Mouse (Mus musculus) ES-E14 (cell line): Measurements from ENCODE around the gene Gp9.

Source experiments
- CHD2 ChIP-seq: IDR thresholded peaks from 2 replicates; pipeline ENCODE4 v1.6.1; 2014; ENCODE audit warnings: mild to moderate bottlenecking, low read depth, low read length, inconsistent platforms
- ZC3H11A ChIP-seq: IDR thresholded peaks from 2 replicates; pipeline ENCODE4 v1.6.1; 2012; ENCODE audit warnings: low read depth, mild to moderate bottlenecking, inconsistent platforms, low read length, borderline replicate concordance

DNA sequence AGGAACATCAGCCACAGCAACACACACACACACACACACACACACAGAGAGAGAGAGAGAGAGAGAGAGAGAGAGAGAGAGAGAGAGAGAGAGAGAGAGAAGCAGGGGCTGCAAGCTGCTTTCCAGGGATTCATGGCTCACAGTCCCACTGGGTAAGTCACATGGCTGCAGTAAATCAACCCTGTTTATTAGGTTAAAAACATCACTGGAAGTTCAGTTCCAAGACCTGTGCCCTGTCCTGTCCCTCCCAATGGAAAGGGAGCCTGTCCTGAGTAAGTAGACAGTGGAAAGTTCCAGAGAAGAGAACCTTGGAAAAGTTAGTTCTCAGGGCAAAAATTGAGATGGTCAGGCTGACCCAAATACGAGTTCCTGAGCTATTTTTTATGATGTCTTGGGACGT, 19.4 kb downstream of the Gp9 start:
- TF ChIP-seq CHD2: no peak
- no peak for TF ChIP-seq ZC3H11A
